Mouse (Mus musculus) liver, postnatal 0 days (tissue): ENCODE data around the gene Nt5c1b. TPM values are rescaled to one million over a fixed set of nuclear protein-coding genes. Genes with fewer than 3 reads are reported as not detected.

ENCODE experiments used
- ATAC-seq: fragments of 200-750 bp; cut with Nextera tagmentation; 2 replicates; pipeline ENCODE4 v1.8.0; 2017; ENCODE audit warnings: mild to moderate bottlenecking, moderate library complexity
- DNase-seq: peaks from one replicate; pipeline ENCODE4 v3.0.0-alpha.2; 2016
- H3K27ac ChIP-seq: fragments of 300-500 bp; sonication (generic); 2 replicates; pipeline ENCODE4 v1.5.1; 2014; ENCODE audit warnings: antibody characterized with exemption, moderate library complexity, mild to moderate bottlenecking, low read depth
- H3K27me3 ChIP-seq: fragments of 300-500 bp; sonication (generic); 2 replicates; pipeline ENCODE4 v1.6.1; 2014; ENCODE audit warnings: low read length, control low read depth, mixed read lengths; ENCODE audit not compliant: insufficient read depth
- H3K36me3 ChIP-seq: fragments of 300-500 bp; sonication (generic); replicated peaks from 2 replicates; pipeline ENCODE4 v1.6.1; 2014; ENCODE audit warnings: mild to moderate bottlenecking, control low read depth, low read length, moderate library complexity, mixed read lengths; ENCODE audit not compliant: insufficient read depth
- H3K4me1 ChIP-seq: fragments of 300-500 bp; sonication (generic); 2 replicates; pipeline ENCODE4 v1.6.1; 2014; ENCODE audit warnings: antibody characterized with exemption, mild to moderate bottlenecking, control low read depth; ENCODE audit not compliant: insufficient read depth
- H3K4me2 ChIP-seq: fragments of 300-500 bp; sonication (generic); 2 replicates; pipeline ENCODE4 v1.6.1; 2014; ENCODE audit warnings: low read depth, mild to moderate bottlenecking, low read length, moderate library complexity, mixed read lengths
- H3K4me3 ChIP-seq: fragments of 300-500 bp; sonication (generic); 2 replicates; pipeline ENCODE4 v1.5.1; 2014; ENCODE audit warnings: low read depth, low read length
- H3K9ac ChIP-seq: fragments of 300-500 bp; sonication (generic); replicated peaks from 2 replicates; pipeline ENCODE4 v1.6.1; 2014; ENCODE audit warnings: mild to moderate bottlenecking, moderate library complexity
- H3K9me3 ChIP-seq: fragments of 300-500 bp; sonication (generic); 2 replicates; pipeline ENCODE4 v1.6.1; 2016; ENCODE audit warnings: mild to moderate bottlenecking, control low read depth, low read length, mixed read lengths
- CTCF ChIP-seq: sonication (generic); IDR thresholded peaks from 2 replicates; pipeline ENCODE4 v1.5.1; 2016; ENCODE audit warnings: antibody characterized with exemption, low read depth
- EP300 ChIP-seq: IDR thresholded peaks from 2 replicates; pipeline ENCODE4 v1.6.1; 2016; ENCODE audit warnings: antibody characterized with exemption, low read depth, mild to moderate bottlenecking
- WGBS: fragments of 180-500 bp; shearing (Covaris S2); extraction: QIAGEN DNeasy Blood & Tissue Kit; methylation state at CpG from one replicate; pipeline ENCODE4 v1.1.7; 2014; ENCODE audit not compliant: insufficient replicate concordance; 5-methylcytosine and 5-hydroxymethylcytosine counted together
- polyA plus RNA-seq: library from polyadenylated mRNA; unstranded; fragments of >200 nt; fragmentation: Nextera tagmentation; extraction: Ambion mirVana; gene quantifications from 2 replicates; pipeline ENCODE4 v1.2.1, GENCODE M21; 2015

The Nt5c1b gene
- not detected in 2 replicates for polyA plus RNA-seq

GRCm38 (mm10) chr12:10369673-10370072, at the start of gene Nt5c1b:
Gene Nt5c1b, plus strand, starts transcription at chr12:10369973.
- H3K9me3 ChIP-seq, result no peaks in the 10 kb centered on the region
- DNase-seq, result no peak
- WGBS, result 61% methylated on average over 3 of the region's 3 CpGs

DNA sequence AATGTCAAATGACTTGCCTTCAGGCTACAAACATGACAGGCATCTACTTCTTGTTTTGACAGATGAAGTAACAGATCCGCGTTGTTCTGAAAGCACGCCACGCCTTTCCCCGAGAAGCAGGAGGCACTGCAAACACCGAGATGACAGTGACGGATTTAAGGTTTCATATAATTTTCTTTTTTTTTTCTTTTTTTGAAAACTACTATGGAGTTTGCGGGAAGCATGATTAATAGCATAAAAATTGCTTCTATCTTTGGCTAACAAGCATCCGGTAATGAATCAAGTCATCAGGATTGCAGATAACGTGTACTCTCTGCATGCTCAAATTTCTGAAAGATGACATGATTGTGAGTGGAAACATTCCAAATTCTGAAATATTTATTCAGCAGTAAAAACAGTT, 42.1 kb upstream of the Nt5c1b start:
- TF ChIP-seq CTCF, result no peak
- TF ChIP-seq EP300, result no peak
- no peaks in the 10 kb centered on the region for H3K4me1 ChIP-seq
- no peaks in the 10 kb centered on the region for H3K27me3 ChIP-seq
- H3K9ac ChIP-seq, result no peak overlapping the region
- ATAC-seq (no peak), DNase-seq (no peak)
- H3K4me2 ChIP-seq, result no peak overlapping the region
- 78% methylated on average over 10 of the region's 10 CpGs for WGBS
- H3K36me3 ChIP-seq, result no peaks in the 10 kb centered on the region
- no peak overlapping the region for H3K27ac ChIP-seq
- H3K9me3 ChIP-seq, result no peaks in the 10 kb centered on the region
- H3K4me3 ChIP-seq, result no peak overlapping the region

More at GRCm38 (mm10) chr12:10369673-10370072, at the start of gene Nt5c1b:
- no peak within 1 kb of the TSS for H3K9ac ChIP-seq
- no peaks in the 10 kb centered on the region for H3K4me1 ChIP-seq
- no peak for TF ChIP-seq CTCF
- no peak for TF ChIP-seq EP300
- H3K27me3 ChIP-seq, result no peaks in the 10 kb centered on the region
- H3K27ac ChIP-seq, result no peak within 1 kb of the TSS
- ATAC-seq, result no peak
- H3K36me3 ChIP-seq, result no peaks in the 10 kb centered on the region
- no peak within 1 kb of the TSS for H3K4me3 ChIP-seq
- H3K4me2 ChIP-seq, result no peak within 1 kb of the TSS

- no peak for TF ChIP-seq CTCF
- WGBS, result 80% methylated on average over 2 of the region's 2 CpGs
- H3K9ac ChIP-seq, result no peak overlapping the region
- H3K36me3 ChIP-seq, result no peaks in the 10 kb centered on the region
- H3K27ac ChIP-seq, result no peak overlapping the region
- no peaks in the 10 kb centered on the region for H3K27me3 ChIP-seq
- no peak overlapping the region for H3K4me3 ChIP-seq
- no peaks in the 10 kb centered on the region for H3K4me1 ChIP-seq
- ATAC-seq (no peak), DNase-seq (no peak)
- no peaks in the 10 kb centered on the region for H3K9me3 ChIP-seq
- no peak overlapping the region for H3K4me2 ChIP-seq
Observed at GRCm38 (mm10) chr12:10329460-10329859, 40.3 kb upstream of the Nt5c1b start.

- Histone ChIP-seq H3K4me1 (no peaks in the 10 kb centered on the region), H3K9me3 (no peaks in the 10 kb centered on the region), H3K36me3 (no peaks in the 10 kb centered on the region), H3K9ac (no peak overlapping the region), H3K27me3 (no peaks in the 10 kb centered on the region), H3K27ac (no peak overlapping the region), H3K4me3 (no peak overlapping the region), H3K4me2 (no peak overlapping the region)
- 60% methylated on average over 5 of the region's 5 CpGs for WGBS
- TF ChIP-seq EP300, result no peak
- DNase-seq, result no peak
- ATAC-seq, result no peak
Observed at GRCm38 (mm10) chr12:10340604-10341003, 29.2 kb upstream of the Nt5c1b start.

DNA sequence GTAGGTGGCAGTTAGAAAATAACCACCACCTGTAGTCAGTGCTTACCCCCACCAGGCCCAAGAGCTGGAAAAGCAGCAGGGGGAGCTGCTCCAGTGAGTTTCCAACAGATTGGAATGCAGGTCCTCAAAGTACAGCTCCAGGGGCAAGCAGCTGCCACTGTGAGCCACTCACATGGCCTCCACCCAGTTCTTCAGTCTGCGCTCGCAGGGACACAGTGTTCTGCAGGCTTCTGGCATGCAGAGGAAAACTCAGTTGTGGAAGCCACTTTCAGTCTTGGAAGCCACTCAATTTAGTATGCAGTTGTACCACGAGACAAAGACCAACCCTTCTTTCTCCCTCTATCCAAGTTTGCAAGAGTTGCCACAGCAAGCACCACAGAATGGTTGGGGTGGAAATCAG, 19.1 kb upstream of the Nt5c1b start:
- no peaks in the 10 kb centered on the region for H3K4me1 ChIP-seq
- WGBS, result 65% methylated on average over 3 of the region's 3 CpGs
- no peaks in the 10 kb centered on the region for H3K27me3 ChIP-seq
- no peak overlapping the region for H3K4me3 ChIP-seq
- no peak overlapping the region for H3K27ac ChIP-seq
- H3K36me3 ChIP-seq, result no peaks in the 10 kb centered on the region
- ATAC-seq, result no peak
- H3K9ac ChIP-seq, result no peak overlapping the region
- TF ChIP-seq EP300, result no peak
- no peak for TF ChIP-seq CTCF
- H3K9me3 ChIP-seq, result no peaks in the 10 kb centered on the region
- DNase-seq, result no peak
- no peak overlapping the region for H3K4me2 ChIP-seq

GRCm38 (mm10) chr12:10357756-10358155, 12.0 kb upstream of the Nt5c1b start:
- TF ChIP-seq CTCF, result no peak
- TF ChIP-seq EP300, result no peak
- ATAC-seq (no peak), DNase-seq (no peak)
- no peak overlapping the region for H3K4me3 ChIP-seq
- H3K27me3 ChIP-seq, result no peaks in the 10 kb centered on the region
- WGBS, result 49% methylated on average over 6 of the region's 6 CpGs
- H3K4me2 ChIP-seq, result no peak overlapping the region
- H3K9ac ChIP-seq, result no peak overlapping the region
- no peaks in the 10 kb centered on the region for H3K9me3 ChIP-seq
- no peaks in the 10 kb centered on the region for H3K4me1 ChIP-seq
- H3K36me3 ChIP-seq, result no peaks in the 10 kb centered on the region
- H3K27ac ChIP-seq, result no peak overlapping the region
